Mouse (Mus musculus): Measurements from ENCODE around the gene Trappc1. TPM values are rescaled to one million over a fixed set of nuclear protein-coding genes. Genes with fewer than 3 reads are reported as not detected.

Gene Trappc1
- polyA plus RNA-seq, 1 experiment from 2014 or later, result 175 TPM

- H3K27me3 ChIP-seq (ENCODE audit: control insufficient read depth, insufficient read depth, low read length), result no peaks in the 10 kb centered on the region
- peak overlapping the region; percentile 94 for H3K4me3 ChIP-seq (ENCODE audit: low read length)
- H3K9ac ChIP-seq (ENCODE audit: low read depth, low read length), result peak overlapping the region; percentile 66; the same call in 1 of the 2 replicates
- H3K36me3 ChIP-seq (ENCODE audit: control insufficient read depth, insufficient read depth, low read length), result peaks cover 44% of the 10 kb centered on the region
- H3K27ac ChIP-seq (ENCODE audit: low read depth, low read length), result peak overlapping the region; percentile 100
- ATAC-seq (ENCODE audit: low FRiP score, low TSS enrichment), result peak; percentile 25
- peak overlapping the region; percentile 84 for H3K4me2 ChIP-seq (replicated peaks; ENCODE audit: low read depth, low read length)
- no peaks in the 10 kb centered on the region for H3K9me3 ChIP-seq (ENCODE audit: control insufficient read depth, low read length)
- peaks cover 28% of the 10 kb centered on the region for H3K4me1 ChIP-seq (ENCODE audit: control insufficient read depth, insufficient read depth, low read length)
- WGBS, result 4% methylated on average over 6 of the region's 6 CpGs
Measured at GRCm38 (mm10) chr11:69364910-69365309, 41.1 kb downstream of the Trappc1 start.

GRCm38 (mm10) chr11:69365722-69366121 is 41.9 kb downstream of the Trappc1 start:
- Histone ChIP-seq H3K27me3 (ENCODE audit: control insufficient read depth, insufficient read depth, low read length) (no peaks in the 10 kb centered on the region), H3K4me2 (replicated peaks; ENCODE audit: low read depth, low read length) (peak overlapping the region; percentile 84), H3K27ac (ENCODE audit: low read depth, low read length) (peak overlapping the region; percentile 100), H3K4me3 (ENCODE audit: low read length) (peak overlapping the region; percentile 94), H3K36me3 (ENCODE audit: control insufficient read depth, insufficient read depth, low read length) (peaks cover 36% of the 10 kb centered on the region), H3K9ac (ENCODE audit: low read depth, low read length) (peak overlapping the region; percentile 66), H3K9me3 (ENCODE audit: control insufficient read depth, low read length) (no peaks in the 10 kb centered on the region), H3K4me1 (ENCODE audit: control insufficient read depth, insufficient read depth, low read length) (peaks cover 28% of the 10 kb centered on the region)
- no peak for ATAC-seq (ENCODE audit: low FRiP score, low TSS enrichment)
- WGBS, result 12% methylated on average over 6 of the region's 6 CpGs

GRCm38 (mm10) chr11:69366157-69366854 is 42.5 kb downstream of the Trappc1 start:
- H3K9ac ChIP-seq (ENCODE audit: low read depth, low read length), result peak overlapping the region; percentile 66
- H3K27me3 ChIP-seq (ENCODE audit: control insufficient read depth, insufficient read depth, low read length), result no peaks in the 10 kb centered on the region
- peaks cover 34% of the 10 kb centered on the region for H3K4me1 ChIP-seq (ENCODE audit: control insufficient read depth, insufficient read depth, low read length)
- H3K36me3 ChIP-seq (ENCODE audit: control insufficient read depth, insufficient read depth, low read length), result peaks cover 30% of the 10 kb centered on the region
- peak overlapping the region; percentile 100 for H3K27ac ChIP-seq (ENCODE audit: low read depth, low read length)
- no peaks in the 10 kb centered on the region for H3K9me3 ChIP-seq (ENCODE audit: control insufficient read depth, low read length)
- ATAC-seq (ENCODE audit: low FRiP score, low TSS enrichment), result peak; percentile 81
- 1% methylated on average over 26 of the region's 26 CpGs for WGBS
- peak overlapping the region; percentile 94 for H3K4me3 ChIP-seq (ENCODE audit: low read length)
- peak overlapping the region; percentile 84 for H3K4me2 ChIP-seq (replicated peaks; ENCODE audit: low read depth, low read length)

GRCm38 (mm10) chr11:69366855-69367615 is 43.3 kb downstream of the Trappc1 start:
- no peaks in the 10 kb centered on the region for H3K9me3 ChIP-seq (ENCODE audit: control insufficient read depth, low read length)
- peak overlapping the region; percentile 100 for H3K27ac ChIP-seq (ENCODE audit: low read depth, low read length)
- H3K36me3 ChIP-seq (ENCODE audit: control insufficient read depth, insufficient read depth, low read length), result peaks cover 23% of the 10 kb centered on the region
- H3K27me3 ChIP-seq (ENCODE audit: control insufficient read depth, insufficient read depth, low read length), result no peaks in the 10 kb centered on the region
- peak overlapping the region; percentile 94 for H3K4me3 ChIP-seq (ENCODE audit: low read length)
- under 1% methylated on average over 22 of the region's 22 CpGs for WGBS
- H3K9ac ChIP-seq (ENCODE audit: low read depth, low read length), result peak overlapping the region; percentile 100
- H3K4me1 ChIP-seq (ENCODE audit: control insufficient read depth, insufficient read depth, low read length), result peaks cover 41% of the 10 kb centered on the region
- H3K4me2 ChIP-seq (replicated peaks; ENCODE audit: low read depth, low read length), result peak overlapping the region; percentile 84
- no peak for ATAC-seq (ENCODE audit: low FRiP score, low TSS enrichment)

GRCm38 (mm10) chr11:69367616-69368355 is 44.0 kb downstream of the Trappc1 start:
- Histone ChIP-seq H3K4me3 (ENCODE audit: low read length) (peak overlapping the region; percentile 94), H3K4me1 (ENCODE audit: control insufficient read depth, insufficient read depth, low read length) (peaks cover 46% of the 10 kb centered on the region), H3K27me3 (ENCODE audit: control insufficient read depth, insufficient read depth, low read length) (no peaks in the 10 kb centered on the region), H3K27ac (ENCODE audit: low read depth, low read length) (peak overlapping the region; percentile 100), H3K4me2 (replicated peaks; ENCODE audit: low read depth, low read length) (peak overlapping the region; percentile 84), H3K9ac (ENCODE audit: low read depth, low read length) (peak overlapping the region; percentile 100), H3K36me3 (ENCODE audit: control insufficient read depth, insufficient read depth, low read length) (peaks cover 17% of the 10 kb centered on the region), H3K9me3 (ENCODE audit: control insufficient read depth, low read length) (no peaks in the 10 kb centered on the region)
- 1% methylated on average over 22 of the region's 22 CpGs for WGBS
- peak; percentile 33 for ATAC-seq (ENCODE audit: low FRiP score, low TSS enrichment)

- peak; percentile 16 for ATAC-seq (ENCODE audit: low FRiP score, low TSS enrichment)
Measured at GRCm38 (mm10) chr11:69368356-69369214, 44.8 kb downstream of the Trappc1 start.

GRCm38 (mm10) chr11:69369215-69369989 is 45.6 kb downstream of the Trappc1 start, which contains the start of gene Chd3:
Gene Chd3, minus strand, starts transcription at chr11:69369406.
- Histone ChIP-seq H3K4me3 (ENCODE audit: low read length) (peak within 1 kb of the TSS; percentile 94), H3K9ac (ENCODE audit: low read depth, low read length) (peak within 1 kb of the TSS; percentile 100), H3K4me2 (replicated peaks; ENCODE audit: low read depth, low read length) (peak within 1 kb of the TSS; percentile 84), H3K27ac (ENCODE audit: low read depth, low read length) (peak within 1 kb of the TSS; percentile 100), H3K4me1 (ENCODE audit: control insufficient read depth, insufficient read depth, low read length) (peaks cover 41% of the 10 kb centered on the region), H3K36me3 (ENCODE audit: control insufficient read depth, insufficient read depth, low read length) (peaks cover 17% of the 10 kb centered on the region), H3K27me3 (ENCODE audit: control insufficient read depth, insufficient read depth, low read length) (no peaks in the 10 kb centered on the region), H3K9me3 (ENCODE audit: control insufficient read depth, low read length) (no peaks in the 10 kb centered on the region)
- no peak for ATAC-seq (ENCODE audit: low FRiP score, low TSS enrichment)
- WGBS, result 1% methylated on average over 19 of the region's 34 CpGs

More at GRCm38 (mm10) chr11:69368356-69369214, 44.8 kb downstream of the Trappc1 start:
- Histone ChIP-seq H3K36me3 (ENCODE audit: control insufficient read depth, insufficient read depth, low read length) (peaks cover 17% of the 10 kb centered on the region), H3K27me3 (ENCODE audit: control insufficient read depth, insufficient read depth, low read length) (no peaks in the 10 kb centered on the region), H3K4me2 (replicated peaks; ENCODE audit: low read depth, low read length) (peak overlapping the region; percentile 84), H3K4me3 (ENCODE audit: low read length) (peak overlapping the region; percentile 94), H3K9ac (ENCODE audit: low read depth, low read length) (peak overlapping the region; percentile 100), H3K9me3 (ENCODE audit: control insufficient read depth, low read length) (no peaks in the 10 kb centered on the region), H3K27ac (ENCODE audit: low read depth, low read length) (peak overlapping the region; percentile 100), H3K4me1 (ENCODE audit: control insufficient read depth, insufficient read depth, low read length) (peaks cover 46% of the 10 kb centered on the region)
- 1% methylated on average over 57 of the region's 106 CpGs for WGBS

All from kidney, embryonic 14.5 days (tissue).